Mouse (Mus musculus) telencephalon, adult 2 months (tissue): ENCODE measurements around the gene Lgals12.

ENCODE experiments used
- DNase-seq: peaks from one replicate; pipeline ENCODE4 v3.0.0-alpha.2; 2011; ENCODE audit warnings: low read depth, low spot score

The Lgals12 gene

GRCm38 (mm10) chr19:7583599-7583998 lies 23.4 kb downstream of the Lgals12 start:
- no peak for DNase-seq

GRCm38 (mm10) chr19:7583101-7583500 lies 23.9 kb downstream of the Lgals12 start:
- no peak for DNase-seq

- DNase-seq = no peak
Measured at GRCm38 (mm10) chr19:7581042-7581441, 26.0 kb downstream of the Lgals12 start.

- no peak for DNase-seq
Measured at GRCm38 (mm10) chr19:7577710-7578109, 29.3 kb downstream of the Lgals12 start.

- no peak for DNase-seq
Measured at GRCm38 (mm10) chr19:7576180-7576579, 30.8 kb downstream of the Lgals12 start.

- DNase-seq = no peak
Measured at GRCm38 (mm10) chr19:7569650-7570049, 37.3 kb downstream of the Lgals12 start.

GRCm38 (mm10) chr19:7568364-7568763 lies 38.6 kb downstream of the Lgals12 start:
- no peak for DNase-seq

GRCm38 (mm10) chr19:7566826-7567225 lies 40.2 kb downstream of the Lgals12 start:
- DNase-seq = peak; percentile 58

- DNase-seq = no peak
Measured at GRCm38 (mm10) chr19:7564457-7564856, 42.5 kb downstream of the Lgals12 start.

GRCm38 (mm10) chr19:7563676-7564075 lies 43.3 kb downstream of the Lgals12 start:
- DNase-seq = no peak

- no peak for DNase-seq
Measured at GRCm38 (mm10) chr19:7562601-7563129, 44.3 kb downstream of the Lgals12 start.

- no peak for DNase-seq
Measured at GRCm38 (mm10) chr19:7561456-7561855, 45.5 kb downstream of the Lgals12 start.

GRCm38 (mm10) chr19:7559986-7560385 lies 47.0 kb downstream of the Lgals12 start:
- DNase-seq = no peak

GRCm38 (mm10) chr19:7558675-7559074 lies 48.3 kb downstream of the Lgals12 start:
- no peak for DNase-seq

GRCm38 (mm10) chr19:7557844-7558243 lies 49.1 kb downstream of the Lgals12 start:
- no peak for DNase-seq

- peak; percentile 18 for DNase-seq
Measured at GRCm38 (mm10) chr19:7557328-7557822, 49.6 kb downstream of the Lgals12 start, which contains the start of gene Pla2g16. Pla2g16 (plus strand) TSS chr19:7557459.

- DNase-seq = no peak
Measured at GRCm38 (mm10) chr19:7556641-7557040, 50.4 kb downstream of the Lgals12 start.

GRCm38 (mm10) chr19:7554881-7555280 lies 52.1 kb downstream of the Lgals12 start:
- no peak for DNase-seq

- no peak for DNase-seq
Measured at GRCm38 (mm10) chr19:7553441-7553840, 53.6 kb downstream of the Lgals12 start.

GRCm38 (mm10) chr19:7552301-7552673 lies 54.7 kb downstream of the Lgals12 start:
- DNase-seq = no peak

GRCm38 (mm10) chr19:7551550-7552300 lies 55.3 kb downstream of the Lgals12 start:
- no peak for DNase-seq

- no peak for DNase-seq
Measured at GRCm38 (mm10) chr19:7548924-7549323, 58.1 kb downstream of the Lgals12 start.
